Mouse (Mus musculus) ES-Bruce4 (cell line): ENCODE measurements around the gene Abcc3.

Source experiments
- CTCF ChIP-seq: IDR thresholded peaks from one replicate; pipeline ENCODE4 v1.8.1; 2011; ENCODE audit warnings: low read depth, low read length
- POLR2A ChIP-seq: IDR thresholded peaks from one replicate; pipeline ENCODE4 v1.8.1; 2011; ENCODE audit warnings: low read length; ENCODE audit not compliant: insufficient read depth

DNA sequence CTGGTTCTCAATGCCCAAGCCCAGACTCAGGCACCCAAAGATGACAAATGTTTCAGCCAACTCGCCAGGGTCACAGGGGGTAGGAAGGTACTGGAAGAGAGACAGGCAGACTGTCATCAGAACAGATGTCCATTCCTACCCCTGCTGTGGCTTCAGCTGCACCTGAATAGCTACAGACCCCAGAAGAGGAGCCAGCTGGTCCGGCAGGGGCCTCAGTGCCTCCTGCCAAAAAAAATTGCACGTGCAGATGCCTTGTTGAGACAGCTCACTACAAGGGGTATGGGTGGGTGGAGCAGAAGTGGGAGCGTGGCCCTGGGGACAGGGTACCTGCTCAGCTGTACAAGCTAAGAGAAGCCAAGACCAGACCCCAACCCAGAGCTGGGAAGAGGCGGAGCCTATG, 31.1 kb upstream of the Abcc3 start:
- no peak for TF ChIP-seq CTCF
- no peak for TF ChIP-seq POLR2A
